Mouse (Mus musculus) layer of hippocampus, adult 18-20 months (tissue): ENCODE results near the gene Creld1. TPM values are rescaled to one million over a fixed set of nuclear protein-coding genes. Genes with fewer than 3 reads are reported as not detected.

Experiments used
- DNase-seq, 2 experiments: peaks; one replicate each; pipeline ENCODE4 v3.0.0; 2022; ENCODE audit warnings: low spot score in 2 of 2
- microRNA-seq, 2 experiments: library from miRNA; unstranded; fragments of <30 nt; microRNA quantifications; one replicate each; pipeline ENCODE4 v1.2.0; 2021
- total RNA-seq, 2 experiments: library from RNA; stranded (reverse); gene quantifications; 2 replicates each; pipeline ENCODE4 v1.2.3; 2021

The Creld1 gene
- total RNA-seq, 2 experiments from 2014 or later: 106 to 111 TPM

- DNase-seq: no peak
Measured at GRCm38 (mm10) chr6:113508272-113508946, 25.3 kb downstream of the Creld1 start.

GRCm38 (mm10) chr6:113508947-113509280, 25.8 kb downstream of the Creld1 start:
- DNase-seq: no peak

- DNase-seq: no peak
Measured at GRCm38 (mm10) chr6:113513944-113514343, 30.8 kb downstream of the Creld1 start.

- DNase-seq: no peak
Measured at GRCm38 (mm10) chr6:113514600-113514999, 31.5 kb downstream of the Creld1 start.

GRCm38 (mm10) chr6:113517434-113518080, 34.5 kb downstream of the Creld1 start:
- DNase-seq: no peak

- no peak for DNase-seq
Measured at GRCm38 (mm10) chr6:113522310-113522709, 39.2 kb downstream of the Creld1 start.

- DNase-seq: no peak
Measured at GRCm38 (mm10) chr6:113523420-113523819, 40.3 kb downstream of the Creld1 start.

- DNase-seq: peak; percentile 85 to 94
Measured at GRCm38 (mm10) chr6:113530932-113531839, 48.1 kb downstream of the Creld1 start, which contains the start of the genes Emc3 and Fancd2. Emc3 (minus strand) TSS chr6:113531652. Fancd2 (plus strand) TSS chr6:113531682.

- DNase-seq: no peak
Measured at GRCm38 (mm10) chr6:113531840-113532404, 48.8 kb downstream of the Creld1 start.

GRCm38 (mm10) chr6:113534886-113535285, 51.8 kb downstream of the Creld1 start:
- DNase-seq: no peak

GRCm38 (mm10) chr6:113541610-113542009, 58.5 kb downstream of the Creld1 start:
- no peak for DNase-seq

Small RNA genes lying within 50 kb of the gene (microRNA-seq; reads per million reads assigned to microRNA genes)
- gene Gm23365: 0 reads per million in 2 experiments

Other genes with a start within 250 kb of the Creld1 start
- 10 to 100 TPM; 12.6 to 13.3 TPM for gene Mtmr14, start 245.5 kb upstream of the Creld1 start, total RNA-seq
- gene Cpne9, start 201.0 kb upstream of the Creld1 start, total RNA-seq: 10 to 100 TPM; 15.9 to 18.5 TPM
- gene Brpf1, start 176.2 kb upstream of the Creld1 start, total RNA-seq: 10 to 100 TPM; 37.7 to 37.8 TPM
- gene Ogg1, start 156.3 kb upstream of the Creld1 start, total RNA-seq: 1 to 10 TPM; 6.8 to 7.9 TPM
- gene Camk1, start 139.3 kb upstream of the Creld1 start, total RNA-seq: 10 to 100 TPM; 51.8 to 53.2 TPM
- gene Tada3, start 105.4 kb upstream of the Creld1 start, total RNA-seq: 10 to 100 TPM; 47.3 to 51.0 TPM
- 100 to 1,000 TPM; 302 to 314 TPM for gene Arpc4, start 105.2 kb upstream of the Creld1 start, total RNA-seq
- gene Ttll3, start 94.0 kb upstream of the Creld1 start, total RNA-seq: 10 to 100 TPM; 14.8 to 17.6 TPM
- 10 to 100 TPM; 28.6 to 30.3 TPM for gene Rpusd3, start 64.0 kb upstream of the Creld1 start, total RNA-seq
- gene Cidec, start 47.5 kb upstream of the Creld1 start, total RNA-seq: not detected
- gene Jagn1, start 40.7 kb upstream of the Creld1 start, total RNA-seq: 10 to 100 TPM; 40.7 to 47.7 TPM
- under 1 TPM in 1 of 2 experiments, not detected in 1; 0.18 TPM for gene Il17re, start 24.8 kb upstream of the Creld1 start, total RNA-seq
- gene Il17rc, start 11.9 kb upstream of the Creld1 start, total RNA-seq: 1 to 10 TPM; 4.1 to 4.2 TPM
- gene Prrt3, start 18.6 kb downstream of the Creld1 start, total RNA-seq: 10 to 100 TPM; 50.5 to 55.0 TPM
- 10 to 100 TPM; 77.4 to 78.1 TPM for gene Emc3, start 48.4 kb downstream of the Creld1 start, total RNA-seq
- 1 to 10 TPM; 1.7 to 2.7 TPM for gene Fancd2, start 48.4 kb downstream of the Creld1 start, total RNA-seq
- gene Fancd2os, start 117.4 kb downstream of the Creld1 start, total RNA-seq: under 1 TPM; 0.27 to 0.41 TPM
- 100 to 1,000 TPM; 221 to 222 TPM for gene Brk1, start 121.5 kb downstream of the Creld1 start, total RNA-seq
- 10 to 100 TPM; 44.3 to 48.5 TPM for gene Vhl, start 140.7 kb downstream of the Creld1 start, total RNA-seq
- gene Irak2, start 155.2 kb downstream of the Creld1 start, total RNA-seq: 10 to 100 TPM; 21.1 to 27.2 TPM
- 10 to 100 TPM; 54.4 to 60.9 TPM for gene Tatdn2, start 213.8 kb downstream of the Creld1 start, total RNA-seq
- not detected for gene Ghrl, start 236.6 kb downstream of the Creld1 start, total RNA-seq